Mouse (Mus musculus) layer of hippocampus, adult 9-10 months (tissue): Measurements from ENCODE around the gene H2al1e.
"Not testable (repeated sequence)": the region's sequence is repeated elsewhere in the genome, so short reads cannot be mapped to it uniquely, and the experiment has no call there.

ENCODE experiments used
- DNase-seq: peaks from one replicate; pipeline ENCODE4 v3.0.0; 2022; ENCODE audit warnings: low spot score

Gene H2al1e

DNA sequence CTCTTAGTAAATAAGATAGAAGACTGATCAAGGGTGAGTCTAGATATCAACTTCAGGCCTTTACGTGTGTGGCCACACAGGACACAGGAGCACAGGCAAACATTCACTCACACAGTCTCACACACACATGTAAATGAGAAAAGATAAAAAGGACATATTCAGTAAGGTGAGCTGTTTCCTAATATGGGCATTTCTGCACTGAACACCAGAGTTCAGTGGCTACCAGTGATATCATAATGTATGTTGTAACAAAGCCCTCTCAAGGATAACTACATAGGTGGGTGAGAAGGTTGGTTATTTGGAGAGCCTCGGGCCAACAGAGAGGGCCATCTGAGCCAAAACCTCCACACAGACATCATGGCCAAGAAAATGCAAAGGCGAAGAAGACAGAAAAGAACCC is at the start of gene H2al1e:
Gene H2al1e (plus strand): TSS at position 301 of the 400 bp plus-strand sequence.
- DNase-seq: not testable (repeated sequence)

GRCm38 (mm10) chrX:11264918-11265317 is 46.8 kb upstream of the H2al1e start:
- DNase-seq: no peak

GRCm38 (mm10) chrX:11267791-11268190 is 43.9 kb upstream of the H2al1e start:
- DNase-seq: no peak

- no peak for DNase-seq
Observed at GRCm38 (mm10) chrX:11269074-11269473, 42.7 kb upstream of the H2al1e start.

DNA sequence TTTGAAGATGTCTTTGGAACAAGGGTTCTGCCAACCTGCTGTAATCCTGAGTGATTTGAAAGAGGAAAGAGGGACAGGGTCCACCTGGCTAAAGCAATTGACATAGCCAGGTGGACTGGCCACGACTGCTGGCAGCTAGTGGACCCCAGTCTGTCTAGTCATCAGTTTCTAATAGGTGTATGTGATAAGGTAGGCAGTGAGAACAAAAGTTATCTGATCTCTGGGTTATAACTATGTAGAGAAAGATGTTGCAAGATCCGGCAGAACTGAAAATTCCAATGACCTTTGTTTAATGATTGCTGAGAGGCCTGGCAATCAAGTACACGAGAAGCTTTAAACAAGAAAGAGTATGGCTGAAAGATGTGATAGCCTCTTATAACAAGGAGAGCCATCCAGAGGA is 38.5 kb upstream of the H2al1e start:
- no peak for DNase-seq

DNA sequence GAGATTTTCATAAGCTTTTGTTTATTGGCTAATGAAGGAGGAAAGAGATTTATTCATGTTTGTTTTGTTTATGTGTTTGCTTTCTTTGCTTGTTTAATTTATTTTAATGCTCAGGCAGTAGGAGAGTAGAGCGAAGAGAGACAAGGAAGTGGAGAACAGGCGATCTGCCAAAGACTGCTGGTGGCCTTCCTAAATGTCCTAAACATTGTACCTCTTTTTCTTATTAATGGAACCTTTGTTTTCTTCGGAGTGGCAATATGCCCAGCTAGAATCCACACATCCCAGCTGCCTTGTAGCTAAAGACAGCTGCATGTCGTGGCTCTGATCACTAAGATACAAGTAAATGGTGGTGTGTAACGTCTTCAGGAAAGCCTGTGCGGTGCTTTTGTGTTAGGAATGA is 34.7 kb upstream of the H2al1e start:
- no peak for DNase-seq

- DNase-seq: no peak
Observed at GRCm38 (mm10) chrX:11280741-11281140, 31.0 kb upstream of the H2al1e start.

- DNase-seq: no peak
Observed at GRCm38 (mm10) chrX:11288306-11288882, 23.3 kb upstream of the H2al1e start.

GRCm38 (mm10) chrX:11289244-11289643 is 22.5 kb upstream of the H2al1e start:
- DNase-seq: no peak

DNA sequence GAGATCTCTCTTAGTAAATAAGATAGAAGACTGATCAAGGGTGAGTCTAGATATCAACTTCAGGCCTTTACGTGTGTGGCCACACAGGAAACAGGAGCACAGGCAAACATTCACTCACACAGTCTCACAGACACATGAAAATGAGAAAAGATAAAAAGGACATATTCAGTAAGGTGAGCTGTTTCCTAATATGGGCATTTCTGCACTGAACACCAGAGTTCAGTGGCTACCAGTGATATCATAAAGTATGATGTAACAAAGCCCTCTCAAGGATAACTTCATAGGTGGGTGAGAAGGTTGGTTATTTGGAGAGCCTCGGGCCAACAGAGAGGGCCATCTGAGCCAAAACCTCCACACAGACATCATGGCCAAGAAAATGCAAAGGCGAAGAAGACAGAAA is 12.8 kb upstream of the H2al1e start, which contains the start of gene H2al1a:
Gene H2al1a (plus strand): TSS at position 301 of the 400 bp plus-strand sequence.
- not testable (repeated sequence) for DNase-seq

DNA sequence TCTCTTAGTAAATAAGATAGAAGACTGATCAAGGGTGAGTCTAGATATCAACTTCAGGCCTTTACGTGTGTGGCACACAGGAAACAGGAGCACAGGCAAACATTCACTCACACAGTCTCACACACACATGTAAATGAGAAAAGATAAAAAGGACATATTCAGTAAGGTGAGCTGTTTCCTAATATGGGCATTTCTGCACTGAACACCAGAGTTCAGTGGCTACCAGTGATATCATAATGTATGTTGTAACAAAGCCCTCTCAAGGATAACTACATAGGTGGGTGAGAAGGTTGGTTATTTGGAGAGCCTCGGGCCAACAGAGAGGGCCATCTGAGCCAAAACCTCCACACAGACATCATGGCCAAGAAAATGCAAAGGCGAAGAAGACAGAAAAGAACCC is 9.6 kb upstream of the H2al1e start, which contains the start of gene H2al1b:
Gene H2al1b (plus strand): TSS at position 301 of the 400 bp plus-strand sequence.
- not testable (repeated sequence) for DNase-seq

GRCm38 (mm10) chrX:11305355-11305754 is 6.4 kb upstream of the H2al1e start, which contains the start of gene H2al1c:
Gene H2al1c (plus strand): TSS chrX:11305655.
- not testable (repeated sequence) for DNase-seq

DNA sequence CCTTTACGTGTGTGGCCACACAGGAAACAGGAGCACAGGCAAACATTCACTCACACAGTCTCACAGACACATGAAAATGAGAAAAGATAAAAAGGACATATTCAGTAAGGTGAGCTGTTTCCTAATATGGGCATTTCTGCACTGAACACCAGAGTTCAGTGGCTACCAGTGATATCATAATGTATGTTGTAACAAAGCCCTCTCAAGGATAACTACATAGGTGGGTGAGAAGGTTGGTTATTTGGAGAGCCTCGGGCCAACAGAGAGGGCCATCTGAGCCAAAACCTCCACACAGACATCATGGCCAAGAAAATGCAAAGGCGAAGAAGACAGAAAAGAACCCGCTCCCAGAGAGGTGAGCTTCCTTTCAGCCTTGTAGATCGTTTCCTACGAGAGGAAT is 3.2 kb upstream of the H2al1e start, which contains the start of gene H2al1d:
Gene H2al1d (plus strand): TSS at position 301 of the 400 bp plus-strand sequence.
- DNase-seq: not testable (repeated sequence)

DNA sequence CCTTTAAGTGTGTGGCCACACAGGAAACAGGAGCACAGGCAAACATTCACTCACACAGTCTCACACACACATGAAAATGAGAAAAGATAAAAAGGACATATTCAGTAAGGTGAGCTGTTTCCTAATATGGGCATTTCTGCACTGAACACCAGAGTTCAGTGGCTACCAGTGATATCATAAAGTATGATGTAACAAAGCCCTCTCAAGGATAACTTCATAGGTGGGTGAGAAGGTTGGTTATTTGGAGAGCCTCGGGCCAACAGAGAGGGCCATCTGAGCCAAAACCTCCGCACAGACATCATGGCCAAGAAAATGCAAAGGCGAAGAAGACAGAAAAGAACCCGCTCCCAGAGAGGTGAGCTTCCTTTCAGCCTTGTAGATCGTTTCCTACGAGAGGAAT is 3.1 kb downstream of the H2al1e start, which contains the start of gene H2al1f:
Gene H2al1f (plus strand): TSS at position 301 of the 400 bp plus-strand sequence.
- not testable (repeated sequence) for DNase-seq

DNA sequence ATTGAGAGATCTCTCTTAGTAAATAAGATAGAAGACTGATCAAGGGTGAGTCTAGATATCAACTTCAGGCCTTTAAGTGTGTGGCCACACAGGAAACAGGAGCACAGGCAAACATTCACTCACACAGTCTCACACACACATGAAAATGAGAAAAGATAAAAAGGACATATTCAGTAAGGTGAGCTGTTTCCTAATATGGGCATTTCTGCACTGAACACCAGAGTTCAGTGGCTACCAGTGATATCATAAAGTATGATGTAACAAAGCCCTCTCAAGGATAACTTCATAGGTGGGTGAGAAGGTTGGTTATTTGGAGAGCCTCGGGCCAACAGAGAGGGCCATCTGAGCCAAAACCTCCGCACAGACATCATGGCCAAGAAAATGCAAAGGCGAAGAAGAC is 6.2 kb downstream of the H2al1e start, which contains the start of gene H2al1g:
Gene H2al1g (plus strand): TSS at position 301 of the 400 bp plus-strand sequence.
- not testable (repeated sequence) for DNase-seq

- not testable (repeated sequence) for DNase-seq
Observed at GRCm38 (mm10) chrX:11321192-11321591, 9.5 kb downstream of the H2al1e start, which contains the start of gene H2al1h. Gene H2al1h (plus strand): TSS chrX:11321492.

DNA sequence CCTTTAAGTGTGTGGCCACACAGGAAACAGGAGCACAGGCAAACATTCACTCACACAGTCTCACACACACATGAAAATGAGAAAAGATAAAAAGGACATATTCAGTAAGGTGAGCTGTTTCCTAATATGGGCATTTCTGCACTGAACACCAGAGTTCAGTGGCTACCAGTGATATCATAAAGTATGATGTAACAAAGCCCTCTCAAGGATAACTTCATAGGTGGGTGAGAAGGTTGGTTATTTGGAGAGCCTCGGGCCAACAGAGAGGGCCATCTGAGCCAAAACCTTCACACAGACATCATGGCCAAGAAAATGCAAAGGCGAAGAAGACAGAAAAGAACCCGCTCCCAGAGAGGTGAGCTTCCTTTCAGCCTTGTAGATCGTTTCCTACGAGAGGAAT is 12.6 kb downstream of the H2al1e start, which contains the start of gene H2al1i:
Gene H2al1i (plus strand): TSS at position 301 of the 400 bp plus-strand sequence.
- not testable (repeated sequence) for DNase-seq

- not testable (repeated sequence) for DNase-seq
Observed at GRCm38 (mm10) chrX:11327522-11327921, 15.8 kb downstream of the H2al1e start, which contains the start of gene H2al1j. Gene H2al1j (plus strand): TSS chrX:11327822.

- no peak for DNase-seq
Observed at GRCm38 (mm10) chrX:11345762-11346161, 34.0 kb downstream of the H2al1e start.

DNA sequence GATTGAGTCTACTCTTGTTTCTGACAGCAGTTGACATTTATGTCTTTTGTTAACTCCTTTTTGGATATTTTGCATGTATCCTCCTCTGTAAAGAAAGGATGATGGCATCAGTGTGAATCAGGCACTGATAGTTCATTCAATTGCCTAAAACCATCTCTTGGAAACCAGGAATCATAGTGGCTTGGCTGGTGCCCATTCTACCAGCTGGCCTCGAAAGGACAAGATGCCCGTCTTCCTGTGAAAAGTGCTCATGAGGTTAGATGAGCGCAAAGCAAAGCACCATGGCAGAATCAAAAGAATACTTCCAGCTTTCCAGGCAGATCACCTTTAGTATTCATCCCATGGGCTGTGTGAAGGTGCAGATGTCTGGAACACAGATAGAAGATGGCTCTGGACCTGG is 35.0 kb downstream of the H2al1e start:
- no peak for DNase-seq

DNA sequence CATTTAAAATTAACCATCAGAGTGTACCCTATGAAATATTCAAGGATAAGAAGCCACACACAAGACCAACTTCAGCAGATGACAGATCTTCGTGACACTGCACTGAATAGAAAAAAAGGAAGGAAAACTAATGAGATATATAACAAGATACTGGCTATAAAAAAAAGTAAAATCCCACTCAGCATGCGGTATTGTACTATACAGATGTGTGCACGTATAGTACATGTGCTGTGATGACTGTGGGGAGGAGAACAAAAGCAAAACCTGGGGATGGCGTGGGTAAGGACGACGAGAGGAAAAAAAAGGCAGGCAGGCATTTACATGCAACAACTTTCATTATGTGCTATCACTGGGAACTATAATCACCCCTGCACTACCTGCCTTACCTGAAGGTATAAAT is 49.1 kb downstream of the H2al1e start:
- DNase-seq: no peak

GRCm38 (mm10) chrX:11361261-11361660 is 49.5 kb downstream of the H2al1e start:
- DNase-seq: no peak
